In genomic region chr2:128094196-128094595, GRCm38 (mm10) we compare ENCODE assay signal across 17 mouse cellular contexts. TPM values are rescaled to one million over a fixed set of nuclear protein-coding genes. Genes with fewer than 3 reads are reported as not detected.
A peak's percentile ranks its signal among the peaks of the same experiment; 100 is the strongest.
DNase-seq lines count a peak whose midpoint lies in the region; ATAC-seq lines count a peak whose summit lies in the region.
"Had no signal": no experiment of that assay in that cellular context is flagged by ENCODE, and none has a peak within 500 bp of the region (broad histone marks: within the 10 kb centered on the region; RNA-seq: fewer than 3 reads in every experiment).

No protein-coding gene starts in this region.

- no peaks in the 10 kb centered on the region for H3K9me3 ChIP-seq in forebrain, embryonic 10.5 days
- no peaks in the 10 kb centered on the region for H3K9me3 ChIP-seq in forebrain, embryonic 12.5 days
- H3K9me3 ChIP-seq in kidney, embryonic 15.5 days (replicated peaks), result no peaks in the 10 kb centered on the region
- H3K9me3 ChIP-seq: embryonic facial prominence, embryonic 12.5 days; heart, embryonic 12.5 days; neural tube, embryonic 15.5 days; stomach, embryonic 15.5 days had no signal

- H3K4me2 ChIP-seq in forebrain, embryonic 12.5 days, result no peak overlapping the region
- no peak overlapping the region for H3K4me2 ChIP-seq in kidney, embryonic 15.5 days
- H3K4me2 ChIP-seq: embryonic facial prominence, embryonic 12.5 days; heart, embryonic 12.5 days; liver, embryonic 11.5 days; neural tube, embryonic 15.5 days; stomach, embryonic 15.5 days had no signal

- no peaks in the 10 kb centered on the region for H3K27me3 ChIP-seq in forebrain, embryonic 10.5 days (ENCODE audit: poor library complexity, severe bottlenecking)
- H3K27me3 ChIP-seq in forebrain, embryonic 12.5 days, result no peaks in the 10 kb centered on the region
- H3K27me3 ChIP-seq in kidney, embryonic 15.5 days, result no peaks in the 10 kb centered on the region
- no peaks in the 10 kb centered on the region for H3K27me3 ChIP-seq in splenic B cell, adult 2 months (ENCODE audit: control insufficient read depth, insufficient read depth, low read length, poor library complexity, severe bottlenecking)
- H3K27me3 ChIP-seq: embryonic facial prominence, embryonic 12.5 days; heart, embryonic 12.5 days; neural tube, embryonic 15.5 days; stomach, embryonic 15.5 days had no signal

- peaks cover 40% of the 10 kb centered on the region for H3K4me1 ChIP-seq in forebrain, embryonic 10.5 days
- peaks cover 14% of the 10 kb centered on the region for H3K4me1 ChIP-seq in forebrain, embryonic 12.5 days
- peaks cover 50% of the 10 kb centered on the region for H3K4me1 ChIP-seq in kidney, embryonic 15.5 days
- H3K4me1 ChIP-seq: embryonic facial prominence, embryonic 12.5 days had no signal

- H3K9ac ChIP-seq in forebrain, embryonic 12.5 days, result no peak overlapping the region
- no peak overlapping the region for H3K9ac ChIP-seq in kidney, embryonic 15.5 days
- H3K9ac ChIP-seq: embryonic facial prominence, embryonic 12.5 days; heart, embryonic 12.5 days; neural tube, embryonic 15.5 days; stomach, embryonic 15.5 days had no signal

- DNase-seq in forebrain, embryonic 10.5 days (ENCODE audit: extremely low spot score, low spot score), result no peak
- DNase-seq in spleen, adult 18-20 months, result peak; percentile 43 to 63
- no peak for DNase-seq in spleen, postnatal 4 days (ENCODE audit: low spot score in 2 of 2)
- peak; percentile 74 for DNase-seq in splenic B cell, adult 2 months (ENCODE audit: low read depth, low spot score)
- DNase-seq in urinary bladder, postnatal 36 days (ENCODE audit: low spot score in 2 of 2), result no peak
- DNase-seq in cerebellum, adult 9-11 months, result no peak
- DNase-seq: gastrocnemius, postnatal 10 days; lung, postnatal 10 days had no signal

- H3K4me3 ChIP-seq in forebrain, embryonic 10.5 days, result no peak overlapping the region
- no peak overlapping the region for H3K4me3 ChIP-seq in forebrain, embryonic 12.5 days (replicated peaks)
- H3K4me3 ChIP-seq in kidney, embryonic 15.5 days (replicated peaks), result no peak overlapping the region
- H3K4me3 ChIP-seq: embryonic facial prominence, embryonic 12.5 days; heart, embryonic 12.5 days; left cerebral cortex, adult 2 months; neural tube, embryonic 15.5 days; stomach, embryonic 15.5 days had no signal

- peak overlapping the region; percentile 48; the same call in 1 of the 2 replicates for H3K27ac ChIP-seq in forebrain, embryonic 10.5 days
- no peak overlapping the region for H3K27ac ChIP-seq in forebrain, embryonic 12.5 days
- H3K27ac ChIP-seq in kidney, embryonic 15.5 days, result peak overlapping the region; percentile 55
- H3K27ac ChIP-seq: embryonic facial prominence, embryonic 12.5 days; left cerebral cortex, adult 2 months; neural tube, embryonic 15.5 days; stomach, embryonic 15.5 days had no signal

- ATAC-seq in forebrain, embryonic 12.5 days (ENCODE audit: low FRiP score), result no peak
- ATAC-seq in kidney, embryonic 15.5 days (replicated peaks; ENCODE audit: low FRiP score), result no peak
- ATAC-seq: forebrain, embryonic 14.5 days had no signal

- H3K36me3 ChIP-seq in forebrain, embryonic 10.5 days (replicated peaks), result no peaks in the 10 kb centered on the region
- H3K36me3 ChIP-seq in forebrain, embryonic 12.5 days (replicated peaks), result no peaks in the 10 kb centered on the region
- no peaks in the 10 kb centered on the region for H3K36me3 ChIP-seq in kidney, embryonic 15.5 days
- no peaks in the 10 kb centered on the region for H3K36me3 ChIP-seq in splenic B cell, adult 2 months (ENCODE audit: control insufficient read depth, insufficient read depth, low read length, poor library complexity, severe bottlenecking)
- H3K36me3 ChIP-seq: embryonic facial prominence, embryonic 12.5 days; heart, embryonic 12.5 days; neural tube, embryonic 15.5 days; stomach, embryonic 15.5 days had no signal

- WGBS in forebrain, embryonic 10.5 days, result 85% methylated on average over 5 of the region's 5 CpGs
- WGBS in forebrain, embryonic 12.5 days, result 89% methylated on average over 5 of the region's 5 CpGs
- WGBS in kidney, embryonic 15.5 days, result 54% methylated on average over 5 of the region's 5 CpGs

RNA-seq across cellular contexts. Expression of gene Bcl2l11, which starts 31.6 kb away (rescaled TPM):
- polyA plus RNA-seq in forebrain, embryonic 10.5 days (2016; fragmentation: Nextera tagmentation; extraction: Ambion mirVana), result 22.1 and 26.3 TPM in 2 replicates
- 18.8 and 19.6 TPM in 2 replicates for polyA plus RNA-seq in forebrain, embryonic 12.5 days (2016; fragmentation: Nextera tagmentation; extraction: Ambion mirVana)
- 28.7 and 29.8 TPM in 2 replicates for polyA plus RNA-seq in kidney, embryonic 15.5 days (2015; fragmentation: Nextera tagmentation; extraction: Ambion mirVana)

Comparison
In these comparisons a context has a peak if more than half of its experiments do, and no peak if none do; other contexts are left out.
1. DNase-seq: peak in spleen, adult 18-20 months (2 of 2) and splenic B cell, adult 2 months (single experiment); none in forebrain, embryonic 10.5 days (single experiment), spleen, postnatal 4 days (0 of 2), urinary bladder, postnatal 36 days (0 of 2) and cerebellum, adult 9-11 months (single experiment).